Mouse (Mus musculus) liver, embryonic 14.5 days (tissue): ENCODE data around the gene Macrod1. TPM values are rescaled to one million over a fixed set of nuclear protein-coding genes. Genes with fewer than 3 reads are reported as not detected.

Source experiments
- ATAC-seq: fragments of 200-750 bp; cut with Nextera tagmentation; 2 replicates; pipeline ENCODE4 v1.8.0; 2017; ENCODE audit warnings: moderate number of reproducible peaks, mild to moderate bottlenecking, moderate library complexity; ENCODE audit not compliant: insufficient read depth
- DNase-seq, 3 experiments: peaks; one replicate each; pipeline ENCODE4 v3.0.0-alpha.2; 2012 to 2013; ENCODE audit warnings: low read depth in 3 of 3, low spot score in 3 of 3
- H3K27ac ChIP-seq: fragments of 300-500 bp; sonication (generic); 2 replicates; pipeline ENCODE4 v1.5.1; 2014; ENCODE audit warnings: moderate library complexity, mild to moderate bottlenecking, control low read depth, inconsistent platforms
- H3K27me3 ChIP-seq: fragments of 300-500 bp; sonication (generic); 2 replicates; pipeline ENCODE4 v1.6.1; 2014; ENCODE audit warnings: mild to moderate bottlenecking, low read length, moderate library complexity; ENCODE audit not compliant: control insufficient read depth, insufficient read depth
- H3K36me3 ChIP-seq: fragments of 300-500 bp; sonication (generic); replicated peaks from 2 replicates; pipeline ENCODE4 v1.6.1; 2014; ENCODE audit warnings: low read depth; ENCODE audit not compliant: control insufficient read depth, insufficient read depth
- H3K4me1 ChIP-seq, 2 experiments: fragments of 200-500 bp in 1 of 2; fragments of 300-500 bp in 1 of 2; sonication (generic) in 1 of 2; replicated peaks; 2 replicates each; pipeline ENCODE4 v1.6.1; 2012 to 2014; ENCODE audit warnings: antibody characterized with exemption in 1 of 2, inconsistent platforms in 1 of 2, low read length in 1 of 2; ENCODE audit not compliant: control insufficient read depth in 2 of 2, insufficient read depth in 2 of 2
- H3K4me2 ChIP-seq: fragments of 300-500 bp; sonication (generic); 2 replicates; pipeline ENCODE4 v1.6.1; 2014; ENCODE audit warnings: low read depth, mild to moderate bottlenecking, control low read depth, moderate library complexity
- H3K4me3 ChIP-seq, 2 experiments: fragments of 200-500 bp in 1 of 2; fragments of 300-500 bp in 1 of 2; sonication (generic) in 1 of 2; 2 replicates each; pipeline ENCODE4 v1.5.1; 2012 to 2014; ENCODE audit warnings: low read depth in 2 of 2, low read length in 2 of 2, mild to moderate bottlenecking in 2 of 2, control low read depth in 1 of 2, inconsistent platforms in 1 of 2, moderate library complexity in 1 of 2; ENCODE audit not compliant: insufficient read depth in 1 of 2
- H3K9ac ChIP-seq: fragments of 300-500 bp; sonication (generic); replicated peaks from 2 replicates; pipeline ENCODE4 v1.6.1; 2014; ENCODE audit warnings: mild to moderate bottlenecking, control low read depth, moderate library complexity
- H3K9me3 ChIP-seq: fragments of 300-500 bp; sonication (generic); 2 replicates; pipeline ENCODE4 v1.6.1; 2016; ENCODE audit warnings: low read length, mixed read lengths; ENCODE audit not compliant: control insufficient read depth
- CTCF ChIP-seq: IDR thresholded peaks from 2 replicates; pipeline ENCODE4 v1.5.1; 2016; ENCODE audit warnings: antibody characterized with exemption, low read depth, control low read depth
- EP300 ChIP-seq: IDR thresholded peaks from 2 replicates; pipeline ENCODE4 v1.6.1; 2016; ENCODE audit warnings: antibody characterized with exemption, low read depth
- WGBS: fragments of 180-500 bp; shearing (Covaris S2); extraction: QIAGEN DNeasy Blood & Tissue Kit; methylation state at CpG from one replicate; pipeline ENCODE4 v1.1.7; 2014; ENCODE audit not compliant: insufficient replicate concordance; 5-methylcytosine and 5-hydroxymethylcytosine counted together
- polyA plus RNA-seq, 2 experiments: library from polyadenylated mRNA; depleted of rRNA in 1 of 2; stranded (reverse) in 1 of 2; unstranded in 1 of 2; fragments of >200 nt; fragmentation: Nextera tagmentation in 1 of 2; extraction: Ambion mirVana in 1 of 2; gene quantifications; 2 replicates each; pipeline versions ENCODE4 v1.2.1 to v1.2.3; 2012 to 2014

Macrod1 gene
- polyA plus RNA-seq, 2 experiments = 3.7 to 4.5 TPM

GRCm38 (mm10) chr19:7083035-7083794 lies 26.6 kb downstream of the Macrod1 start:
- WGBS = 50% methylated on average over 14 of the region's 14 CpGs

GRCm38 (mm10) chr19:7084734-7085133 lies 28.1 kb downstream of the Macrod1 start:
- Histone ChIP-seq H3K4me1 (no peaks in the 10 kb centered on the region), H3K4me2 (no peak overlapping the region), H3K4me3 (no peak overlapping the region), H3K27me3 (peaks cover 2% of the 10 kb centered on the region), H3K9me3 (no peaks in the 10 kb centered on the region), H3K9ac (no peak overlapping the region), H3K36me3 (no peaks in the 10 kb centered on the region), H3K27ac (no peak overlapping the region)
- ATAC-seq (no peak), DNase-seq (no peak)
- no peak for TF ChIP-seq EP300
- no peak for TF ChIP-seq CTCF
- WGBS = 74% methylated on average over 15 of the region's 15 CpGs

More at GRCm38 (mm10) chr19:7083035-7083794, 26.6 kb downstream of the Macrod1 start:
- H3K36me3 ChIP-seq = no peaks in the 10 kb centered on the region
- H3K4me3 ChIP-seq = no peak overlapping the region
- no peak overlapping the region for H3K4me2 ChIP-seq
- no peaks in the 10 kb centered on the region for H3K9me3 ChIP-seq
- ATAC-seq = no peak
- DNase-seq = no peak
- H3K27me3 ChIP-seq = peaks cover 2% of the 10 kb centered on the region
- H3K4me1 ChIP-seq = no peaks in the 10 kb centered on the region
- no peak overlapping the region for H3K9ac ChIP-seq
- TF ChIP-seq EP300 (no peak), CTCF (no peak)
- H3K27ac ChIP-seq = no peak overlapping the region

GRCm38 (mm10) chr19:7088558-7088957 lies 31.9 kb downstream of the Macrod1 start:
- H3K4me2 ChIP-seq = no peak overlapping the region
- H3K4me3 ChIP-seq = no peak overlapping the region
- H3K9me3 ChIP-seq = no peaks in the 10 kb centered on the region
- H3K36me3 ChIP-seq = no peaks in the 10 kb centered on the region
- peaks cover 2% of the 10 kb centered on the region for H3K27me3 ChIP-seq
- H3K27ac ChIP-seq = no peak overlapping the region
- no peaks in the 10 kb centered on the region for H3K4me1 ChIP-seq
- 16% methylated on average over 9 of the region's 9 CpGs for WGBS
- H3K9ac ChIP-seq = no peak overlapping the region
- ATAC-seq (no peak), DNase-seq (no peak)
- TF ChIP-seq EP300 (no peak), CTCF (no peak)

GRCm38 (mm10) chr19:7089050-7089449 lies 32.4 kb downstream of the Macrod1 start:
- no peak for DNase-seq
- TF ChIP-seq EP300 (no peak), CTCF (no peak)
- Histone ChIP-seq H3K4me3 (no peak overlapping the region), H3K4me1 (no peaks in the 10 kb centered on the region), H3K9ac (no peak overlapping the region), H3K36me3 (no peaks in the 10 kb centered on the region), H3K4me2 (no peak overlapping the region), H3K27me3 (peaks cover 2% of the 10 kb centered on the region), H3K9me3 (no peaks in the 10 kb centered on the region), H3K27ac (no peak overlapping the region)
- ATAC-seq = no peak
- 45% methylated on average over 5 of the region's 5 CpGs for WGBS

- no peak for TF ChIP-seq CTCF
- no peak for TF ChIP-seq EP300
- Histone ChIP-seq H3K36me3 (no peaks in the 10 kb centered on the region), H3K4me2 (no peak overlapping the region), H3K27ac (no peak overlapping the region), H3K4me1 (no peaks in the 10 kb centered on the region), H3K9me3 (no peaks in the 10 kb centered on the region), H3K9ac (no peak overlapping the region), H3K4me3 (no peak overlapping the region), H3K27me3 (peaks cover 2% of the 10 kb centered on the region)
- no peak for DNase-seq
- WGBS = 36% methylated on average over 7 of the region's 7 CpGs
- ATAC-seq = peak; percentile 52; the same call in 1 of the 2 replicates
These were observed 33.2 kb downstream of the Macrod1 start for GRCm38 (mm10) chr19:7089842-7090251.
